Mouse (Mus musculus): ENCODE data around the gene Rasd1. TPM values are rescaled to one million over a fixed set of nuclear protein-coding genes. Genes with fewer than 3 reads are reported as not detected.
A peak's percentile ranks its signal among the peaks of the same experiment; 100 is the strongest.
"Not testable (repeated sequence)": the region's sequence is repeated elsewhere in the genome, so short reads cannot be mapped to it uniquely, and the experiment has no call there.

The Rasd1 gene
- polyA plus RNA-seq, 1 experiment from 2014 or later: 2.1 TPM

DNA sequence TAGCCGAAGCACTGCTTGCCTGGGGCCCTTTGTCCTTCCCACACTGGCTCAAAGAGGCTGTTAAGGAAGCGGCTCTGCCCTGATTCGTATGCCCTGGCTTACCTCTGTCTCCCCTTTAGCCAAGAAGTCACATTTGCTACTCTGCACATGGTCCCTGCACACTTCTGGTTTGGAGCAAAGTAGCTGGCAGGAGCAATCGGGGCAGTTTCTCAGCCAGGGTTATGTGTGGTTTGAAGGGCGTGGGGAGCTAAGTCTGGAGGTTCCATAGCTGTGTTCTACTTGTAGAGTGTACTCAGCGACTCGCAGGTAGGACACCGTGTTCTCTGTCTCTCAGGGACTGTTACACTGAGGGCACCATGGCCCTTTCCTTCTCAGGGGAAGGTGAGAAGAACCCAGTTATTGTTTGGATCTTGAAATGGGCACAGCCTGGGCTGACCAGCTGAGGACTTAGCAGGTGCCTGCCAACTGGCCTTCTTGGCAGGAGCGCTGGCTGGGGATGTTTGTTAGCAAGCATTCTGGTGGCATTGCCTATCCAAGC, 3.3 kb downstream of the Rasd1 start:
- no peak for DNase-seq (ENCODE audit: low spot score)

DNA sequence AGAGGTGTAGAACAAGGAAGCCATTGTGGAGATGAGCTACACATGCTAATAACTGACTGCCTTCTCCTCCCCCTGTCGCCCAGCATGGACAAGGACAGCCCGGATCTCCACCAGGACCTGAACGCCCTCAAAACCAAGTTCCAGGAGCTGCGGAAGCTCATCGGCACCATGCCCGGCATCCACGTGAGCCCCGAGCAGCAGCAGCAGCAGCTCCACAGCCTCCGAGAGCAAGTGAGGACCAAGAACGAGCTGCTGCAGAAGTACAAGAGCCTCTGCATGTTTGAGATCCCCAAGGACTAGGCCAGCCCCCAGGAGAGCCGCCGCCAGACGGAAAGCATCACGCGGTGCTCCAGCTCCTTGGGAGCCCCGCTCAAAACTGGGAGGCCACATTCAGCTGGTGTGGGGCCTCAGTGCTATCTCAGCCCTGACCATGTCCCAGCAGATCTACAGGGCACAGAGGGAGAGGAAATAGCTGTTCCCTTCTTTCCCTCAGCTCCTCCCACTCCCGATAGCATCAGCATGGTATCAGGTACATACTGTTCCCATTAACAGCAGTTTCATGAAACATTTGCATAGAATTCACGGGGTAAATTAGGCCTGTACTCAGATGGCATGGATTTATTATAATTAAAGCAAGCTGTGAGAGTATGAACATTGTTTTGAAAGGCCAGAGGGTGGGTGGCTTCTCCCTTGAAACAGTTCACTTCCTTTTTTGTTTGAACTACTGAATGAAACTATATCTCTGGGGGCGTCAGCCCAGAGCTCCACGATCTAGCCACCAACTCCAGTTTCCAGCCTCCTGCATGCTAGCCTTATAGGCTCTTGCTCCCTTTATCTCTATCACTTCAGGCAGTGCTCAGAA, 4.0 kb downstream of the Rasd1 start:
- no peak for DNase-seq (ENCODE audit: low spot score)

DNA sequence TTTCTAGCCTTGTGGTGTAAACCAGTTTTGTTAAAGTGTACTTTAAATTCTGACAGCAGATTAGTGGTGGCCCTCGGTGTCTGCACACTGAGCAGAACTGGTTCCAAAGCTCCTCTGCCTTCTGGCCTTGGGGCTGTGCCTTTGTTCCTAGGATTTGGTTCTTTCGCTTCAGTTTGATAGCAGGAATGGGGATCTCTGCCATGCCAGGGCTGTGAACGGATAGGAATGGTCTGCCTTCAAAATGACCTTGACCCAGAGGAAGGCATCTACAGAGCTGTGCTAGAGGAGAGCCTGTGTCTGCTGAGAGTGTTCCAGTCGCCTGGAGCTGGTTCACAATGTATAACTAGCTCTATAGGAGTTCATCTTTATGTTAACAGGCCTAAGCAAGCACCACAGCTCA, 5.3 kb downstream of the Rasd1 start:
- DNase-seq (ENCODE audit: low spot score): no peak

DNA sequence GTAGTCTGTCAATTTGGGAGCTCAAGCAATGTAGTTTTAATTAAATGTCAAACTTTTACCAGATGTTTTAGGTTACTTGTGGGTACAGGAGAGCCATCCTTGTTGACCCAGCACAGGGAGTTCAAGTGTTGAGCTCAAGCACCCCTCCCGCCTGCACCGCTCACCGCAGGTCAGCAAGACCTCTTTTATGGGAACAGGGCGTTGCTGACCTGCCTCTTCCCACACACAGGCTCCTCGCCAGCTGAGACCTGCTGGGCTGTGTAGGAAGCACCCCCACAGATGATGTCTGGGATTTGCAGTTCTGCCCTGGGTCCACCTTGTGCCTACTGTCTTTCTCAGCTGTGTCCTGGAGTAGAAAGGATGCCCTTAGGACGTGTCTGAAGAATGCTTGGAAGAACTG, 8.0 kb downstream of the Rasd1 start:
- DNase-seq (ENCODE audit: low spot score): no peak

DNA sequence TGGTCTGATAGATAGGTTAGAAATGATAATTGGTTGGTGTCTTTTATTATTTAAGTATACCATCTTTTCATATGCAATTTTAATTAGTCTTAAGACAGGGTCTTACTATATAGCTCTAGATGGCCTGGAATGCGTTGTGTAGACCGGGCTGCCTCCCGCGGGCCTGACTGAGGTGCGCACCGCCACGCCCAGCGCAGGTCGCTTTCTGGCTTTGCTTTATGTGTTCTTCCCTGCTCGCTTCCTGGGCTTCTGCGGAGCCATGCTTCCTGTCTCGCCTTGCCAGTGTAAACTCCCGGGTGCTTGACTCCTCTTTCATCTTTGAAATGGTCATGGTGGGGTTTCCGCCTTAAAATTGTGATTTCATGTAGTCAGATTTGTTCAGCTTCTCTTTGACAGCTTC, 11.9 kb downstream of the Rasd1 start:
- DNase-seq (ENCODE audit: low spot score): no peak

DNA sequence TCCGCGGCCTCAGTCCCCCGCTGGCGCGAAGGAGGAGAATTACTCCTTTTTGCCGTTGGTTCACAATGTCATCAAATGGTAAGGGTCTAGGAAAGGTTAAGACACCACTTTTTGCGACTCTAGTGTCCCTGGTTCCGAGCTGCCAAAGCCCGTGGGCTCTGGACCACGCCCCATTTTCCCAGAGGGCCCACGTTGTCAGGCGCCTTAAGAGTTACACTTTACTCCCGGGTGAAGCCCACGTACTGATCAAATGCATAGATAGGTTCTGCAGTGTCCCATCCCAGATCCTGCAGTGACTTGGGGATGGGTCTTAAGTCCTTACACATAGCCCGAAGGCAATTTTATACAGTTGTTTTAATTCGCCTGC, 16.4 kb downstream of the Rasd1 start:
- peak; percentile 6 for DNase-seq (ENCODE audit: low spot score)

DNA sequence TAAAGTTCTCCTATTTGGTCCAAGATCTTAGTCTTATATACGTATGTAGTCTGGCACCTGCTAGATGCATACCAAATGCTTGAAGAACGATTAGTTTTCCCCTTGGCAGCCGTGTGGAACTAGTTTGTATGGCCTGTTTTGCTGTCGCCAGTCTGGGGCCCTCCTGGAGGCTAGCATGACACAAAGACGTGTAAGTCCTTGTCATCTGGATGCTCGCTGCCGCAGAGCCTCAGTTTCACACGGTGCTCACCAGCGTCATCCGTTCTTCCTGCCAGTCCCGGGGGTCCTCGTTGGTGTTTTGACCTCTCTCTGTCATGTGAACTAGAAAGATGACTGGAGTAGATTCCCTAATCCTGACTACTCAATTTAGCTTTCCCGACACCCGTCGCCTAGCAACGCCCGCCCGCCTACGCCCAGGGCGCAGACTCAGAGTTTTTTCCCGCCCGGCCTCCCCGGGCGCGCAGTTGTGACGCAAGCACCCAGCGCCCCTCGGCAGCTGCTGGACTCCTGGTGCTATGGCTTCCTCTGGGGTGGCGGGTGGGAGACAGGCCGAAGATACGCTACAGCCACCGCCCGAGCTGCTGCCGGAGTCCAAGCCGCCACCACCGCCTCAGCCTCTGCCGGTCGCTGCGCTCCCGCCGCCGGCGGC, 16.9 kb downstream of the Rasd1 start, which contains the start of gene Med9:
Med9 (plus strand) TSS at position 455 of the 649 bp plus-strand sequence.
- DNase-seq (ENCODE audit: low spot score): peak; percentile 91

DNA sequence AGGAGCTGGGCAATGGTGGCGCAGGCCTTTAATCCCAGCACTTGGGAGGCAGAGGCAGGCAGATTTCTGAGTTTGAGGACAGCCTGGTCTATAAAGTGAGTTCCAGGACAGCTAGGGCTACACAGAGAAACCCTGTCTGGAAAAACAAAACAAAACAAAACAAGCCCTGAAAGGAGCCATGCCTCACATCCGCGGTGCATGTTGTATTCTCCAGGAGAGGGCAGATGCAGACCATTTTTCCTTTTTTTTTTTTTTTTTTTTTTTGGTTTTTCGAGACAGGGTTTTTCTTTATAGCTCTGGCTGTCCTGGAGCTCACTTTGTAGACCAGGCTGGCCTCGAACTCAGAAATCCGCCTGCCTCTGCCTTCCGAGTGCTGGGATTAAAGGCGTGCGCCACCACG, 19.9 kb downstream of the Rasd1 start:
- DNase-seq (ENCODE audit: low spot score): not testable (repeated sequence)

DNA sequence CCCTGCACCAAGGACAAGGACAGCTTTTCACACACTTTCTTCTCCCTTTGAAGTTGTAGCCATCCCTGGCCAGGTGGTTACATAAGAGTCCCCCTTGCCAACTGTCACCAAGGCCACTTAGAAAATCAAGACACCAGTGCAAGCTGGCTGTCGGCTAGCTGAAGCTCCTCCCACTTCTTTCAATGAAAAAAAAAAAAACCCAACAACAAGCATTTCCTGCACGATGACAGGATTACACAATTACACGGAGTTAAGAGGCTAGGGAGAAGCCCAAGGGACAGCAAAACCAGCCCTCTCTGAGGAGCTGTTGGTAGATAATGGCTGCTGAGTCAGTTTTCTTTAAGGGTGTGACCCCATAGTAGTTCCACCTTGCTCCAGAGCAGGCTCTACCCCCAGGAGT, 23.4 kb downstream of the Rasd1 start:
- DNase-seq (ENCODE audit: low spot score): no peak

DNA sequence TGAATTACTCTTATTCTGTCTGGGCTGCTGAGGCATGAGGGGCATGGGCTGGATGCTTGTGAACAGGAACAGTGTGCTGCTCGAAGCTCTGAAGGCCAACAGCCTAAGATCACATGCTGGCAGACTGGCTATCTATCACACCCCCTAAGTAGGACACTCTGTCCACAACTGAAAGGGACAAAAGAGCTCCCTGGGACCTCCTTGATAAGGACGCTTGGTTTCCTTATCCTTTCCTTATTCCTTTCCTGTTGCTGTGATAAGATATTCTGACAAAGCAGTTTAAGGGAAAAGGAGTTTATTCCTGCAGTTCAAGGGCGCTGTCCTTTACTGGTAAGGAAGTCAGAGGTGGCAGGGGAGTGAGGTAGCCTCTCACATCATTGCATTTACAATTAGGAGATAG, 24.1 kb downstream of the Rasd1 start:
- no peak for DNase-seq (ENCODE audit: low spot score)

DNA sequence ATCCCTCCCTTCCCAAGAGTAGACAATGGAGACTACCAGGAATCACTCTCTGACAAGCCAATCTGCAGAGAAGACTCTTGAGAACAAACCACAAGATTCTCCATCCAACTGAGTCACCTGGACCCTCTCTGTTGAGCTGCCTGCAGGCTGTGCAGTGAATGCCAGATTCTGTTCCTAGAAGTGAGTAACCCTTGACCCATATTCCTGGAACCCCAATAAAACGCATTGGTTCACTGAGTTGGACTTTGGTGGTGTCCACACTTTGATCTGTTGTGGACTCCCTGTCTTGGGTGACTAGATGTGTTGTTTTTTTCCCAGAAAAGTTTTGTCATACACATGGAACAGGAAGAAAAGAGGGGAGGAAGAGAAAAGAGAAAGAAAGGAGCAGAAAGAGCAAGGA, 24.9 kb downstream of the Rasd1 start:
- no peak for DNase-seq (ENCODE audit: low spot score)

DNA sequence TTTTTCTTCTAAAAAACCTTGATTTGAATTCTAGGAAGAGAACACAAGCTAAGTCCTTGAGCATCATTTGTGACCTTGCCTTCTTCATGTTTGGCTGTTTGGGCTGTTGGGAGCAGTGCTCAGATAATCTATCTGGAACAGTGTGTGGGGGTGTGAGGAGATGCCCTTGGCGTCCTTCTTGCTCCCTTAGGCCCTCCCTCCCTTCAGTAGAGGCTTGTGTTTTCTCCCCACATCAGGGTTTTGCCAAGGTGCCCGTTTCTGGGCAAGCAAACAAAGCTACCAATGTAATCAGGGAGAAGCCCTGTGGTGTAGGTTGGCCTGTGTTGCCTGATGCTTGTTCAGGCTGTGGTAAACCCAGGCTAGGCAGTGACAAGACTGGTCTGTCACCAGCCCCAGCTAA, 27.1 kb downstream of the Rasd1 start:
- no peak for DNase-seq (ENCODE audit: low spot score)

DNA sequence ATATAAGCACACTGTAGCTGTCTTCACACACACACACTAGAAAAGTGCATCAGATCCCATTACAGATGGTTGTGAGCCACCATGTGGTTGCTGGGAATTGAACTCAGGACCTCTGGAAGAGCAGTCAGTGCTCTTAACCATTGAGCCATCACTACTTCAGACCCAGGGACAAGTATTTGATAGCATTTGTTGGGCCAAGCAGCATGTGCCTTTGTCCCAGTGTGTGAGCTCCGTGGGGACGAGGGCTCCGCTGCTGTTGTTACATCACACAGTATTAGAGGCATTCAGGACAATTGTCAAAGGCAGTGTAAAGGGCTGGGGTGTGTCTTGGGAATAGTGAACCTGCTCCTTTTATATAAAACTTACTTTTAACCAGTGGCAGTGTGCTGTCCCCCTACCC, 27.7 kb downstream of the Rasd1 start:
- DNase-seq (ENCODE audit: low spot score): no peak

DNA sequence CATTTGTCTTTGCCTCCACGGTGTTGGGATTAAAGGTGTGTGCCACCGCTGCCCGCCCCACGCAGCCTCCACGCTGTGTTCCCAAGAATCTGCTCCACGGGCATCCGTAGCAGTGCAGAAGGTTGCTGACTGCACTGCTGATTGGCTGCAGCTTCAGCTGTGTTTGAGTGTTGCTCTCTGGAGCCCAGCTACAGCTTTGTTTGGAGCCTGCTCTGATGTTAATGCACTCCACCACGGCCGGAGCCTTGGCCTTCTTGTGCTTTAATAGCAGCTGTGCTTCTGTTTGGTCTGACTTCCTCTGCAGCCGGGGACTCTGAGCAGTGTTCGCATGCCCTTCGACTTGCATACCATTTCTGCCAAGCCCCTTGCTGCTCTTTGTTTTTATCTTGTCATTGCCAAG, 30.8 kb downstream of the Rasd1 start:
- DNase-seq (ENCODE audit: low spot score): no peak

DNA sequence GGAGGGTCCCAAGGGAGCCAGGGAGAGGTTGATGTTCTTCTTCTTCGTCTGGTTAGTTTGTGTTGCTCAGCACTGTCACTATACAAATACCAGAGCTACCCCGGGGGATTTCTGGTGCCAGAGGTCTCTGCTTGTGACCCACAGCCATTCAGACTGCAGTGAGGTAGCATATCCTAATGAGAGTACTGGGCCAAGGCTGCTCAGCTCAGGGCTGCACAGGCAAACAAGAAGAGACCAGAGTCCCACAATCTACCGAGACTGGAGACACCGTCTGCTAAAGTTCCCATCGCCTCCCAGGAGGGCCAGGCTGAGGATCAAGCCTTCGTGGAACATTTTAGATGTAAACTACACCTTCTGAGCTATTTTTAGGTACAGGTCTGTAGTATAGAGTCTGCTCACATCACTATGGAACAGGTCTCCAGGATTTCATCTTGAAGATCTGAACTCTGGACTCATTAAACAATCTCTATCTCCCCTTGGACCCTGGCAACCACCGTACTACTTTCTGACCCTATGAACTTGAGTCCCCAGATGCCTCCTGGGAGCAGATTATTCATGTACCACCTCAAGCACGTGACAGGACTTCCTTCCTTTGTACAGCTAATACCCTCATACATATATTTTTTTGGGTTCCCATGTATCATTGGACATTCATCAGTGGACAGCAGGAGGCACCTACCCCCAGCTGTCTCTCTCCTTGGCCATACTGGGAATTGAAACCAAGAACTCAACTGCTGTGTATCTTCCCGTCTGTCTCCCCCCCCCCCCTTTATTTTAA, 32.0 kb downstream of the Rasd1 start:
- no peak for DNase-seq (ENCODE audit: low spot score)

DNA sequence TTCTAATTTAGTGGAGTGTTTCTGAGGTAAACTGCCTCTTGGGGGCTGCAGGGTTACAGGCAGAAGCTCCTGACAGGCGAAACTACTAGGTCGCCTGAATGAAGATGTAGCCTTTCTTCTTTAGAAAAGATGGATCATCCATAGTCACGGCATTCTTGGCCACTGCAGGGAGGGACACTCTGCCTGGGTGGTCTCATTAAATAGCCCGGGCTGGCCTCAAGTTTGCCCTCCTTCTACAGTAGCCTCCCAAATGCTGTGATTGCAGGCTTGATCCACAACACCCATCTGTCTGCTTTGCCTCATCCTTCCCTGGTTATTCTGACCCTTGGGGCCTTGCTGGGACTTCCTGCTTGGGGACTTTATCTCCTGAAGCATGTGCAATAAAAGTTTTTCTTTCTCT, 34.7 kb downstream of the Rasd1 start:
- DNase-seq (ENCODE audit: low spot score): no peak

DNA sequence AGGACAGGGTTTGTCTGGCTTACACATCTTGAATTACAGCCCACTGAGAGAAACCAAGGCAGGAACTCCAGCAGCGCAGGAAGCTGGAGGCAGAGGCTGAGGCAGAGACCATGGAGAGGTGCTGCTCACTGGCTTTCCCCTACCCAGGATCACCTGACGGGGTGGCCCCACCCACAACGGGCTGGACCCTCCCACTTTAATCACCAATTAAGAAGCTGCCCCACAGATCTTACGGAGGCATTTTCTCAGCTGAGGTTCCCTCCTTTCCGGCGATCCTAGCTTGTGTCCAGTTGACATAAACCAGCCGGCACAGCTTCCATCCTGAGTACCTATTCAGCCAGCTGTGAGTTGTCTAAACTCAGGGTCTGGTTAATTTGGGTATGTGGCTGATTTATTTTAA, 43.5 kb downstream of the Rasd1 start:
- DNase-seq (ENCODE audit: low spot score): no peak

DNA sequence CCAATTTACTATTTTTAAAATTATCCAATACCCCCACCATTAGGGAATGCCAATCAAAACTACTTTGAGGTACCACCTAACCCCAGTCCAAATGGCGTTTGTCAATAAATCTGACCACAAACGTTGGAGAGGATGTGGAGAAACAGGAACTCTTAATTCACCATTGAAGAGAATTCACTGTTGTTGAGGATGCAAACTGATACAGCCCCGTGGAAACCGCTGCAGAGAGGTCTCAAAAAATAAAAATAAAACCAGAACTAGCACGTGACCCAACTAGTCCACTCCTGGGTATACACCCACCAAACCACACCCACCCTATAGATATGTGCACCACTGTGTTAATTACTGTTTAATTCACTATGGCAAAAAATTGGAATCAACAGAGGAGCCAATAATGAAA, 44.4 kb downstream of the Rasd1 start:
- no peak for DNase-seq (ENCODE audit: low spot score)

DNA sequence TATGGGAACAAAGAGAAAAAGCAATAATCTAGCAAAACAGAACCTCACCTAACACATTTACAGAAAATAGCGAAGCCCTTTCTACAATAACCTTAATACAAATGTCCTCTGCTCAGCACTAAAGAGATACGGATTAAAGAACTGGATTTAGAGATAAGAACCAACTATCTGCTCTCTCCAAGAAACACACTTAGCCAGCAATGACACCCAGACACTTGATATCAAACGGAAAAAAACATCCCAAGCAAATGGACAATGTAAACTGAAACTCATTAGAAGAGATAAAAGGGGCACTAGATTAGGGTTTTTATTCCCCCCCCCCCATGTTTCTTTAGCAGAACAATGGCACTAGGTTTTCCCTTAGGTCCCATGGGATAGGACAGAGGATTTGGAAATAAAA, 45.3 kb downstream of the Rasd1 start:
- no peak for DNase-seq (ENCODE audit: low spot score)

DNA sequence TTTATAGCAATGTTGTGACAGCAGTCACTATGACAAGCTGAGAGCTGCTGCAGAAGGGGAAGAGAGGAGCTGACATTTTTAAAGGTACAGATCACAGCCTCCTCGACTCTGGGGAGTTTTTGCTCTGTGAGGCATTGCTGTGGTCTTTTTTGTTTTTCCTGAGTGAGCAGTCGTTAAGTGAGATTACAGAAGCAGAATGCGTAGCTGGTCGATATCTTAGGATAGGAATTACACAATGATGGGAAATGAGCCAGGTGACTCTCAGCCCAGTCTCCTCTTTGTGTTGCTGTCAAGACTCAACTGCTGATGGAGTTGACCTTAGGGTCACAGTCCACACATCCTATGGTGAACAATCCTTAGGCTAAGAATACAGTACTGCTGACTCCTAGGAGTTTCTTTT, 46.7 kb downstream of the Rasd1 start:
- DNase-seq (ENCODE audit: low spot score): no peak

DNA sequence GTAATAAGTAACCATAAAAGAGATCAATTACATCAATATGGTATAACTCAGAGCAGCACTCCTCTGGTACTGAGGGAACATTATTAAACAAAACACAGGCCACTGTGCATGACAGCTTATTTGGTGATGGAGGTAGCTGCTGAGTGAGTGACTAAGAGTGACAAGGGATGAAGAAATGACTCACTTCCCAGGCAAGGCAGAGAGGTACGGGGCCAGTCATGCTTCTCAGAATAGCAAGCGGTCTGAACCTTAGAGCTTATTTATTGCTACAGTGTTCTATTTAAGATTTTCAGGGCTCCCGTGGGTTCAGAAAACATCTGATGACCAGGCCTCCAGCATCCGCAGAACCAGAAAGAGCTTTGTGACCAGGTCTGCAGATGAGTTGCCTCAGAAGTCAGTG, 51.0 kb downstream of the Rasd1 start:
- no peak for DNase-seq (ENCODE audit: low spot score)
